Mouse (Mus musculus) myocyte (in vitro differentiated cells): ENCODE data around the gene Rab2b. TPM values are rescaled to one million over a fixed set of nuclear protein-coding genes. Genes with fewer than 3 reads are reported as not detected.

Experiments
- H3K27me3 ChIP-seq: one replicate; pipeline ENCODE4 v1.6.1; 2011; ENCODE audit not compliant: control insufficient read depth, insufficient read depth, insufficient read length
- H3K36me3 ChIP-seq: one replicate; pipeline ENCODE4 v1.6.1; 2011; ENCODE audit not compliant: control insufficient read depth, insufficient read depth
- H3K4me2 ChIP-seq: one replicate; pipeline ENCODE4 v1.6.1; 2011; ENCODE audit warnings: low read depth, control low read depth
- H3K4me3 ChIP-seq: one replicate; pipeline ENCODE4 v1.5.1; 2011; ENCODE audit warnings: mild to moderate bottlenecking, control low read depth, moderate library complexity
- H3K79me2 ChIP-seq: one replicate; pipeline ENCODE4 v1.6.1; 2011; ENCODE audit not compliant: control insufficient read depth, insufficient read depth
- H3ac ChIP-seq: one replicate; pipeline ENCODE4 v1.6.1; 2011; ENCODE audit not compliant: control insufficient read depth, insufficient read length
- CEBPB ChIP-seq: IDR thresholded peaks from 2 replicates; pipeline ENCODE4 v1.6.1; 2011; ENCODE audit warnings: mild to moderate bottlenecking, moderate library complexity; ENCODE audit not compliant: poor library complexity, insufficient read depth, severe bottlenecking
- E2F4 ChIP-seq: IDR thresholded peaks from one replicate; pipeline ENCODE4 v1.6.1; 2011; ENCODE audit warnings: mild to moderate bottlenecking, control low read depth, moderate library complexity; ENCODE audit not compliant: insufficient read depth
- MAX ChIP-seq: IDR thresholded peaks from one replicate; pipeline ENCODE4 v1.6.1; 2011; ENCODE audit warnings: low read depth, mild to moderate bottlenecking, control low read depth
- MYOD1 ChIP-seq, 3 experiments: IDR thresholded peaks; one replicate each; pipeline ENCODE4 v1.6.1; 2011; ENCODE audit warnings: control low read depth in 2 of 3, low read depth in 2 of 3, mild to moderate bottlenecking in 2 of 3, moderate library complexity in 1 of 3; ENCODE audit not compliant: insufficient read length in 2 of 3, control insufficient read depth in 1 of 3
- MYOG ChIP-seq, 3 experiments: IDR thresholded peaks; one replicate each; pipeline ENCODE4 v1.6.1; 2011; ENCODE audit warnings: control low read depth in 2 of 3, low read depth in 2 of 3, mild to moderate bottlenecking in 2 of 3; ENCODE audit not compliant: insufficient read length in 2 of 3, control insufficient read depth in 1 of 3, insufficient read depth in 1 of 3
- POLR2A ChIP-seq: IDR thresholded peaks from one replicate; pipeline ENCODE4 v1.6.1; 2011; ENCODE audit warnings: low read depth, mild to moderate bottlenecking, control low read depth, moderate library complexity; ENCODE audit not compliant: insufficient read length
- POLR2AphosphoS2 ChIP-seq: IDR thresholded peaks from one replicate; pipeline ENCODE4 v1.6.1; 2011; ENCODE audit warnings: low read depth, control low read depth; ENCODE audit not compliant: insufficient read length
- REST ChIP-seq: IDR thresholded peaks from one replicate; pipeline ENCODE4 v1.6.1; 2011; ENCODE audit warnings: mild to moderate bottlenecking, control low read depth, moderate library complexity; ENCODE audit not compliant: insufficient read depth, insufficient read length
- SRF ChIP-seq: IDR thresholded peaks from one replicate; pipeline ENCODE4 v1.6.1; 2011; ENCODE audit warnings: low read depth; ENCODE audit not compliant: control insufficient read depth, insufficient read length
- TCF12 ChIP-seq: IDR thresholded peaks from one replicate; pipeline ENCODE4 v1.6.1; 2011; ENCODE audit warnings: mild to moderate bottlenecking, control low read depth; ENCODE audit not compliant: poor library complexity, insufficient read depth, severe bottlenecking
- TCF3 ChIP-seq: IDR thresholded peaks from one replicate; pipeline ENCODE4 v1.6.1; 2011; ENCODE audit warnings: low read depth, control low read depth; ENCODE audit not compliant: insufficient read length
- USF1 ChIP-seq: IDR thresholded peaks from one replicate; pipeline ENCODE4 v1.6.1; 2011; ENCODE audit warnings: low read depth, mild to moderate bottlenecking, control low read depth, moderate library complexity
- polyA plus RNA-seq: library from polyadenylated mRNA; unstranded; fragments of >200 nt; fragmentation: generic; extraction: Trizol; gene quantifications from one replicate; pipeline ENCODE4 v1.2.1, GENCODE M21; 2012; ENCODE audit warnings: missing spikeins

Gene Rab2b
- polyA plus RNA-seq, 1 experiment, result 4.9 TPM

GRCm38 (mm10) chr14:52244690-52245042 lies 34.7 kb downstream of the Rab2b start:
- Histone ChIP-seq H3K4me2 (peak overlapping the region; percentile 68), H3ac (peak overlapping the region; percentile 35), H3K79me2 (peaks cover 87% of the 10 kb centered on the region), H3K27me3 (no peaks in the 10 kb centered on the region), H3K4me3 (peak overlapping the region; percentile 55), H3K36me3 (no peaks in the 10 kb centered on the region)
- TF ChIP-seq E2F4 (no peak), USF1 (no peak), SRF (no peak), POLR2AphosphoS2 (no peak), REST (no peak), MYOD1 (IDR thresholded peaks at IDR 0.05; ENCODE audit: control insufficient read depth in 1 of 3, insufficient read length in 2 of 3, low read depth in 2 of 3) (no peak), POLR2A (no peak), TCF12 (no peak), MYOG (IDR thresholded peaks at IDR 0.05; ENCODE audit: control insufficient read depth in 1 of 3, insufficient read depth in 1 of 3, insufficient read length in 2 of 3, low read depth in 2 of 3) (no peak), MAX (no peak), TCF3 (no peak), CEBPB (no peak)

- Histone ChIP-seq H3K36me3 (no peaks in the 10 kb centered on the region), H3K27me3 (no peaks in the 10 kb centered on the region), H3ac (peak overlapping the region; percentile 35), H3K4me3 (peak overlapping the region; percentile 55), H3K4me2 (peak overlapping the region; percentile 93), H3K79me2 (peaks cover 87% of the 10 kb centered on the region)
- peak; percentile 14 for TF ChIP-seq E2F4
- TF ChIP-seq SRF, result no peak
- peak; percentile 77 for TF ChIP-seq POLR2AphosphoS2
- TF ChIP-seq POLR2A, result peak; percentile 79
Measured at GRCm38 (mm10) chr14:52244041-52244689, 35.2 kb downstream of the Rab2b start.

GRCm38 (mm10) chr14:52236216-52236615 lies 43.1 kb downstream of the Rab2b start:
- H3K4me2 ChIP-seq, result no peak overlapping the region
- no peaks in the 10 kb centered on the region for H3K27me3 ChIP-seq
- TF ChIP-seq MAX, result no peak
- no peak for TF ChIP-seq TCF3
- TF ChIP-seq MYOD1 (IDR thresholded peaks at IDR 0.05; ENCODE audit: control insufficient read depth in 1 of 3, insufficient read length in 2 of 3, low read depth in 2 of 3), result no peak
- TF ChIP-seq MYOG (IDR thresholded peaks at IDR 0.05; ENCODE audit: control insufficient read depth in 1 of 3, insufficient read depth in 1 of 3, insufficient read length in 2 of 3, low read depth in 2 of 3), result no peak
- TF ChIP-seq POLR2AphosphoS2, result no peak
- TF ChIP-seq SRF, result no peak
- TF ChIP-seq POLR2A, result no peak
- TF ChIP-seq USF1, result no peak
- no peak for TF ChIP-seq E2F4
- TF ChIP-seq CEBPB, result no peak
- no peak overlapping the region for H3ac ChIP-seq
- H3K36me3 ChIP-seq, result peaks cover 39% of the 10 kb centered on the region
- H3K79me2 ChIP-seq, result peaks cover 23% of the 10 kb centered on the region
- no peak overlapping the region for H3K4me3 ChIP-seq

- peaks cover 13% of the 10 kb centered on the region for H3K79me2 ChIP-seq
- H3K4me2 ChIP-seq, result no peak overlapping the region
- TF ChIP-seq POLR2A, result no peak
- no peak for TF ChIP-seq E2F4
- peaks cover 47% of the 10 kb centered on the region for H3K36me3 ChIP-seq
- no peaks in the 10 kb centered on the region for H3K27me3 ChIP-seq
- H3K4me3 ChIP-seq, result no peak overlapping the region
- H3ac ChIP-seq, result no peak overlapping the region
Measured at GRCm38 (mm10) chr14:52235165-52235564, 44.2 kb downstream of the Rab2b start.

- Histone ChIP-seq H3ac (no peak overlapping the region), H3K36me3 (peaks cover 47% of the 10 kb centered on the region), H3K4me3 (no peak overlapping the region), H3K4me2 (no peak overlapping the region), H3K27me3 (no peaks in the 10 kb centered on the region), H3K79me2 (no peaks in the 10 kb centered on the region)
- TF ChIP-seq MAX (no peak), POLR2A (no peak), E2F4 (no peak), USF1 (no peak), CEBPB (no peak), SRF (no peak), POLR2AphosphoS2 (no peak), MYOG (IDR thresholded peaks at IDR 0.05; ENCODE audit: control insufficient read depth in 1 of 3, insufficient read depth in 1 of 3, insufficient read length in 2 of 3, low read depth in 2 of 3) (no peak), MYOD1 (IDR thresholded peaks at IDR 0.05; ENCODE audit: control insufficient read depth in 1 of 3, insufficient read length in 2 of 3, low read depth in 2 of 3) (no peak), TCF3 (no peak), TCF12 (no peak), REST (no peak)
Measured at GRCm38 (mm10) chr14:52232249-52232648, 47.1 kb downstream of the Rab2b start.
